Mouse (Mus musculus) right cerebral cortex, postnatal 4 days (tissue): Measurements from ENCODE around the gene Cd47.

Source experiments
- DNase-seq: peaks from one replicate; pipeline ENCODE4 v3.0.0-alpha.2; 2022

Cd47 gene

GRCm38 (mm10) chr16:49920191-49920590 lies 119.9 kb downstream of the Cd47 start:
- no peak for DNase-seq

DNA sequence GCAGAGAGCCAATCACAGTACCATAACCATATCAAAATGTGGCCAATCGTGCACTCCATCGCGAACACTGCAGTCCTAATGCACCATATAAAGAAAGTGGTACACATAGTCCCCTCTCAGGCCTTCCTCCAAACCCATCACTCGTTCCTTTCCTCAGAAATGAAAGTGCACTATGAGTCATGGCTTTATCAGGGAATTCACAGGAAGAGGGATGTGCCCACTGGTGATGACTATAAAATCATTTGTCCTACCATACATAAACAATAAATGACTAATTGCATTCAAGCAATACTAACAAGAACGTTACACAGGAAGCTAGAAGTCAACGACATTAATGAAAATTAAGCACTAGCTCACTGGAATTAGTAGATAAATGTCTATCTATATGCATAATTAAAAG lies 121.3 kb downstream of the Cd47 start:
- no peak for DNase-seq

DNA sequence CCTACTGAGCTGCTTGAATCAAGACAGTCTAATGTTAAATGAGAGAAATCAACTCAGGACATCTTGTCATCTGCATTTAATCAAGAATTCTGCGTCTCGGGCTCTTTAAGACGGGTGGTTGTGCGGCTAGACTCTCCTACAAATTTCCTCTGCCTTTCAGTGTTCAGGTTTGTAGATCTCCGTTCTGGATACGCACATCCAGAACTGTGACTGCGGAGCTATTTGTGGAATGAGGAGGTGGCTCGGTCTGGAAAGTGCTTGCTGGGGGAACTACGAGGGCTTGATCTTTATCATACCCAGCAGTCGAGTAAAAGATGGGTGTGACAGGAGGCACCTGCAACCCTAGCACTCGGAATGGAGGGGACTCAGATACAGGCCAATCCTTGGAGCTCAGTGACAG lies 121.8 kb downstream of the Cd47 start:
- DNase-seq: no peak

DNA sequence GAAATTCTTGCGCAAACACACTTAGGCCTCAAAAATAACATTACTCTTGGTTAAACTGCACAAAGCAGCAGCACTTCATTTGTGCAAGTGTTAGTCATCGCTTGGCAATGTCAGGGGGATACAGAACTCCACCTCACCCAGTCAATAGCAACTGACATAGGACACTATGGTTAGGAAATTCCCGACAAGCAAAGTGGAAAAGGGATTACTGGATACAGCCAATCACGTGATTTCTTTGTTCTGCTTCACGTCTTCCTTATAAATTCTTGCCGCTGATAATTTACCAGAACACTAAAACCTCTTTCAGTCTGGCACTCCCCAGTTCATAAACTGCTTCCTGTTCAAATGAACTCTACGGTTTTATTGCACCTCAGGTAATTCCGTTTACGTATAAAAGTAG lies 123.4 kb downstream of the Cd47 start:
- DNase-seq: no peak

DNA sequence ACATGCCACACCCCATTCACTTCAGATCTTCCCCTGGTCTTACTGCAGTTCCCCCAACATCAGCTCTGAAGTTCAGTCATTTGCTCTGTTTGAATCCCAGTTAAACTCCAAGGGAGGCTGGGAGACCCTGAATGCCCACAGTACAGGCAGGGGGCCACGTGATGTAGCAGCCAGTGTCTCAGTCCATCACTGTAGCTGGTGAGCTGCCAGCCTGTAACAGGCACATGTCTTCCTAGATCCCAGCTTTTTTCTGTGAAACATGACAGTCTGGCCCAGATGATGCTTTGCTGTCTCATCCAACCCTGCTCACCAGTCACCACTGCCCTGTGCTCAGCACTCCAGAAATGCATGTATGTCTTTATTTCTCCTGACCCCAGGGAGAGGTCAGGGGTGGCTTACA lies 124.6 kb downstream of the Cd47 start:
- no peak for DNase-seq

DNA sequence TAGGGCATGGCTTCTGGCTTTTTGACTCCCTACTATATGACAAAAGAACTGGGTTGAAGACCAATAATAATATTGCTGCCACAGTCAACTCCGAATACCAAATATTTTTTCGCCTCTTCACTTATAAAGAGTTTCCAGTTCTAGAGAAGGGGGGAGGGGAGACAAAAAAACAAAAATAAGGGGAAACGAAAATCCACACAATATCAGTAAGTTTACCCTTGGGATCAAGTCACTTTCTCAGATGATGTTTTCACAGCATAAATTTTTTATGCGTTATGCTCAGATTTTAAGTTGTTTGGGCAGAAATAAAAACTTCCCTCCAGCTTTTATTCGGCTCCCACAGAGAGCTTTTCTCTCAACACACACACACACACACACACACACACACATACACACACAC lies 132.9 kb downstream of the Cd47 start:
- DNase-seq: no peak

DNA sequence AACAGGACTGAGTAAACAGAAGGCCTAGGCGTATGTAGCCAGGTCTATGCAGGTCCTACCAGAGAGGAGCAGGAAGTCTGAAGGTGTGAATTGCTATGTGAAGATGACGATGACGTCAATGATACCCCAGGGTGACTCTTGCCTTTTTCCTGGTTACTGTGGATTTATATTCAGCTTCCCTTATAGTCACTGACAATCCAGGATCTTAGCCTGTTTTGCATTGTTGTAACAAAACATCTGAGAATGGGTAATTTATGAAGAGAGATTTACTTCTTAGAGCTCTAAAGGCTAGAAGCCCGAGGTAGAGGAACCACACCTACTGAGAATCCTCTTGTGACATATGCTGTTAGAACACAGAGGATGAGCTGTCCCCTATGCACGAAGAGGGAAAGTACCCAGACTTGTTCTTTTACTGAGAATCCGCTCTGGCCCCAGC lies 135.7 kb downstream of the Cd47 start:
- DNase-seq: no peak

DNA sequence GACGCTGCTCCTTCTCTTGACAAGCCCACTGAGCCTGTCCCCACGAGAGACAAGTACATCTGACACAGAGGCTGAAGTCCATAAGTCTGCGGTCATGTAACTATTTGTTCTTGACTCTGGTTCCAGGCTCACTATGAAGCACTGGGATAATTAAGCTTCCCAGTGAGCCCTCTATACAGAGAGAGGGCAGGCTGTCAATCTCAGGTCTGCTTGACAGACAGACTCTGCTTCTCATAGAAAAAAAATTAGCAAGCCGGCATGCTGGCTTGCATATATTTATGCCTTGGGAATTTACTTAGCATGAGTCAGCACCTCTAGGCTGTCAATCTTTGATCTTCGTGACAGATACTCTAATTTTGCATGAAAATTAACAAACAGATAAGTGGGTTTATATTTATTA lies 136.5 kb downstream of the Cd47 start:
- DNase-seq: no peak

GRCm38 (mm10) chr16:49937218-49938165 lies 137.2 kb downstream of the Cd47 start:
- DNase-seq: no peak

DNA sequence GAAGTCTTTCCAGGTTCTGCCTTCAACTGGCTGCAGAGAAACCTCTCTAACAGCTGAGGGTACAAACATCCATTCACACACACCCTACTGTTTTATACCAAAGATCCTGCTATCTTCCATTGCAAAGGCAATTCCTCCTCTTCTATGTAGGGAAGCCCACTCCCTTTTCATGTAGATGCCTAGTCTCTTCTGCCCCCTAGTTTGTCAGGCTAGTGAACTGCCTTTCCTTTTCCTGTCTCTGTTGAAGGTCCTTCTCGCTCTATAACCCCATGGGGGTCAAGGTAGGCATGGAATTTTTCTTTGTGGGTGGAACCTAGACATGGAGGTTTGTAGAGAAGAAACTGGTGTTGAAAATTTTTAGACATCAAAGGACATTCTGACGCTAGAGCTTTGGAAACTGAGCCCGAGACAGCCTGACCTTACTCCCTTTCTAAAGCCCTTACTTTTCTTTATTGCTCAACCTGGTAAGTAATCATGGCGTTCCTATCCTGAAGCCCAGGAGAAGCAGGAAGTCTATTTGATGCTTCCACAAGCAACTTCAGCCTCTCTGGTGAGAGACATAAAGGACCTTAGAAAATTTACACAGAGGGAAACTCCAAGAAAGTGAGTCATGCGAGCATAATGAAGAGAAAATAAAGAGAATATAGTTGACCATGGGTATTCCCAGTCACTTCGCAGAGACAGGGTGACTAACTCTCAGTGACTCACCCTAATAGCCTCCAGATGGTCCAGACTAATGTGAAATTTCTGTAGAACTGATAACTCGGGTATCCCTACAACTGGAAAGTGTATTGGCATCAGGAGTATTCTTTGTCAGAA lies 138.4 kb downstream of the Cd47 start:
- no peak for DNase-seq

GRCm38 (mm10) chr16:49939376-49939775 lies 139.0 kb downstream of the Cd47 start:
- no peak for DNase-seq

- DNase-seq: no peak
Measured at GRCm38 (mm10) chr16:49940473-49940872, 140.1 kb downstream of the Cd47 start.

- no peak for DNase-seq
Measured at GRCm38 (mm10) chr16:49941031-49941430, 140.7 kb downstream of the Cd47 start.

- DNase-seq: no peak
Measured at GRCm38 (mm10) chr16:49943726-49944125, 143.4 kb downstream of the Cd47 start.

GRCm38 (mm10) chr16:49945084-49945483 lies 144.8 kb downstream of the Cd47 start:
- no peak for DNase-seq

DNA sequence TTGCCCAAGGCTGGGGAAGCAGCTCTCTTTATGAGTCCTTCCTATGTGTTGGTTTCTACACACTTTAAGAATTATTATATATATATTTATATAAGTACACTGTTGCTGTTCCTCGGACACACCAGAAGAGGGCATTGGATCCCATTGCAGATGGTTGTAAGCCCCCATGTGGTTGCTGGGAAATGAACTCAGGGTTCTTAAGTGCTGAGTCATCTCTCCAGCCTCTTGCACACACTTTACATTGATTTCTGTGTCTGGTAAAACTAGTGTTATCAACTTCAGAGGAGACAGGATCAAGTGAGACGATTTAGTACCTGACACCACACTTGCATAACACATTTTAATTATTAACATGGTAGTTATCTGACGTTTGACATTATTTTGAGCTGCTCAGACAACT lies 146.7 kb downstream of the Cd47 start:
- DNase-seq: no peak

GRCm38 (mm10) chr16:49947610-49948009 lies 147.3 kb downstream of the Cd47 start:
- DNase-seq: no peak

- no peak for DNase-seq
Measured at GRCm38 (mm10) chr16:49948287-49948686, 148.0 kb downstream of the Cd47 start.

- no peak for DNase-seq
Measured at GRCm38 (mm10) chr16:49949261-49949660, 148.9 kb downstream of the Cd47 start.

DNA sequence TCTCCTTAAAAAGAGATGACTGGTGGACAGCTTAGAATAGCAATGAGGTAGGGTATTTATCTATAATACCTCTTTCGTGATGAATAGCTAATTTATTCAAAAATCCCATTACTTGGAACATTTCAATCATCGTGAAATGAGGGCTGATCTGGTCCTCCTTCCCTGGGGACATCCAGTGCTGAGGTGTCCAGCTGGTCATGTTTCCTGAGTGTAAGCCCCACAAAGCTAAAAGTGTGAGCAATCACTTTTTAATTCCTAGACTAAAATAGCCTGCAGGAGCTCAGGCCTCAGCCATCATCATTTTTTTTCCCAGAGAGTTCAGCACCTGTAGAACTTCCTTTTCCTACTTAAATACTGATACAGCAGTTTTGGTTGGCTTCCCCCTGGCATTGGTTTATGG lies 150.0 kb downstream of the Cd47 start:
- no peak for DNase-seq

- DNase-seq: no peak
Measured at GRCm38 (mm10) chr16:49951288-49951691, 151.0 kb downstream of the Cd47 start.

GRCm38 (mm10) chr16:49951925-49952523 lies 151.7 kb downstream of the Cd47 start:
- no peak for DNase-seq

- DNase-seq: no peak
Measured at GRCm38 (mm10) chr16:49953817-49954216, 153.5 kb downstream of the Cd47 start.

GRCm38 (mm10) chr16:49954909-49955308 lies 154.6 kb downstream of the Cd47 start:
- no peak for DNase-seq
